Mouse (Mus musculus): ENCODE data around the gene Rpl38.

Rpl38 gene

DNA sequence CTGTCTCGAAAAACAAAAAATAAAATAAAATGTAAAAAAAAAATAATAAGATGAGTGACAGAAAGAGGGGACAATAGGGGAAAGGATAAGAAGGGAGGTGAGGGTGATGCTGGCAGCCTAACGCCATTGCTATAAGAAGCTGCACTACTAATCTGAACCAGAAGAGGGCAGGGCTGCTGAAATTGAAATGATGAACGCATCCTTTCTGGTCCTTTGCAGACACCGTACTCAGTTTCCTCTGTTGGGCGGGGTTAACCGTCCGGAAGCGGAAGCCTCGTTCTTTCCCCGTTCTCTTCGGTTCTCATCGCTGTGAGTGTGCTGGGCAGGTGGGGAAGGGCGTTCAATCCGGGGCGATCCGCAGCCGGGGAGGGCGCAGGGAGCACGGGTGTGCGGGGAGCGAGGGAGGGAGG, at the start of gene Rpl38:
TSS of gene Rpl38 (plus strand) at position 224 of the 410 bp plus-strand sequence.
- DNase-seq, result peak; percentile 80 to 90

GRCm38 (mm10) chr11:114618697-114619417, 49.5 kb upstream of the Rpl38 start:
- no peak for DNase-seq

GRCm38 (mm10) chr11:114626071-114626690, 42.1 kb upstream of the Rpl38 start:
- DNase-seq, result no peak

GRCm38 (mm10) chr11:114627036-114627435, 41.3 kb upstream of the Rpl38 start:
- no peak for DNase-seq

- no peak for DNase-seq
Observed at GRCm38 (mm10) chr11:114628032-114628431, 40.3 kb upstream of the Rpl38 start.

- no peak for DNase-seq
Observed at GRCm38 (mm10) chr11:114630044-114630443, 38.3 kb upstream of the Rpl38 start.

DNA sequence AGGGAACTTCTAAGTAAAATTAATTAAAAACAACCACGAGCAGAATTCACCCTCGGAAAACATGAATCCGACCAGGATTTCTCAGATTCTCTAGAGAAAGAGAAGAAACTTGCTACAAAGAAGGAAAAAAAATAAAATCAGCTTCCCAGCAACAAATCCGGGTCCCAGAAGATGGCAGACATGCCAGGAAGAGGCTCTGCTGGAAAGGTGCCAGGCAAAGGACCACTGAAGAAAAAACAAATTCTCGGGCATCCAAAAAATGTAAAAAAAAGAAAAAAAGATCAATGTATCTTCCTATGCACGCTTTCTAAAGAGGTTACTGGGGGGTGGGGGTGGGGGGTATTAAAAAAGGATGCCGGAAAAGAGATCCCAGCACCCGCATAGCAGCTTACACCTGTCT, 36.1 kb upstream of the Rpl38 start:
- DNase-seq, result no peak

- peak; percentile 34 to 73 for DNase-seq
Observed at GRCm38 (mm10) chr11:114636292-114636691, 32.0 kb upstream of the Rpl38 start.

- no peak for DNase-seq
Observed at GRCm38 (mm10) chr11:114636727-114637505, 31.4 kb upstream of the Rpl38 start.

DNA sequence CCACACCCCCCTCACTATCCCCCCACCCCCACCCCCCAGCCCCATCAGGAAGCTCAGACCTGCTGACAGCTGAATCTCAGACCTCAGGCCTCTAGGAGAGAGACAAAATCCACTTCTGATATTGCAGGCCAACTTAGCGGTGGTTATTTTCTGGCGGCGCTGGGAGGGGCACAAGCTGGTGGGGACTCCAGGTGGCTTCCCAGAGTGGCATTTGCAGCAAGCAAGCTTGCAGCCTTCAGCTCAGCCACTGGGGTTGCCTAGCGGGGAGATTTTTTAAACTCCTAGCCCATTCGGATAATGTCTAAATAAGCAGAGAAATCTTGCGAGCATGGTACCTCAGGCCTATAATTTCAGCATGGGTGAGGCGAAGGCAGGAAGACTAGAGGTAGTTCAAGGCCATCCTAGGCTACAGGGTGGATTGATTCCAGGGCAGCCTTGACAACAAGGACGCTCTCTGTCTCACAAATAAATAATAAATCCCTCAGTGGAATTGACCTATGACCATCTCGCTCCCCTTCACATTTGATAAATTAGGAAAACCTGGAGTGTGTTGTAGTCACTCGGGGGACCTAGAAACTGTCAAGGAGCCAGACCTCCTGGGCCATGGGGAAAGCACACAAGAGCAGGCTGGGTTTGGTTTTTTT, 29.6 kb upstream of the Rpl38 start:
- no peak for DNase-seq

- no peak for DNase-seq
Observed at GRCm38 (mm10) chr11:114639681-114640103, 28.6 kb upstream of the Rpl38 start.

DNA sequence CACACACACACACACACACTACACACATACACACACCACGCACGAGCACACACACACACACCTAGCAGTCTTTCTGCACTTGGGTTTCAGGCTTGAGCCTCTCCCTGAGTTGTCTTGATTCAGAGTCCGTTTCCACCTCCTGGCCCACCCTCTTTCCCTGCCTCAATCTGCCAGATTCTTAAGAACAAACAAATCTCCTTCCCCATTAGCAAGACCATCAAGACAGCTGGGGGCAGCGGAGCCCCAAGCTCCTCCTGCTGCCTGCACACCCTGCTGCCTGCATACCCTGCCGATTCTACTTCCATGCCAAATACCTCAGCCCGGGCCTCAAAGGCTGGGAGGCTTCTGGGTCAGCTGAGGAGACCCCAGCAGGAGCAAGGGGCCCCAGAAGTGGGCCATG, 27.7 kb upstream of the Rpl38 start:
- DNase-seq, result no peak

DNA sequence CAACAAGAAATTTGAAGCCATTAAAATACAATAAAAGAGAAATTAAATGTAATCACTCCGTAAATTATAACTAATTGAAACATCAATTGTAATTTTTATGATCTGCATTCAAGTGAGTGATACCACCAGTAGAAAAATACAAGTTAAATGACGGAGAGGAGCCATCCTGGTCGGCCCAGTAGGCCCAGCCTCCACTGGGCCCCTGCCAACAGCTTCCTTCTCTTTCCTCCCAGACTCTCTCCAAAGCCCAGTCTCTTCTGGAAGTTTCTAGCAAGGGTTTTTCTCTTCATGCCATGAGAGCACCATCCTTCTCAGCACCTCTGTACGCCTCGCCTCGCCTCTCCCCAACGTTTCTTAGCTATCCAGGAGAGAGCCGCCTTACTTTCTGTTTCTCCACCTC, 27.2 kb upstream of the Rpl38 start:
- DNase-seq, result no peak

- DNase-seq, result no peak
Observed at GRCm38 (mm10) chr11:114642184-114642583, 26.1 kb upstream of the Rpl38 start.

GRCm38 (mm10) chr11:114642926-114643325, 25.4 kb upstream of the Rpl38 start:
- no peak for DNase-seq

- DNase-seq, result no peak
Observed at GRCm38 (mm10) chr11:114644122-114644521, 24.2 kb upstream of the Rpl38 start.

- DNase-seq, result no peak
Observed at GRCm38 (mm10) chr11:114649510-114649909, 18.8 kb upstream of the Rpl38 start.

- no peak for DNase-seq
Observed at GRCm38 (mm10) chr11:114652531-114652930, 15.8 kb upstream of the Rpl38 start.

- no peak for DNase-seq
Observed at GRCm38 (mm10) chr11:114653664-114654063, 14.7 kb upstream of the Rpl38 start.

DNA sequence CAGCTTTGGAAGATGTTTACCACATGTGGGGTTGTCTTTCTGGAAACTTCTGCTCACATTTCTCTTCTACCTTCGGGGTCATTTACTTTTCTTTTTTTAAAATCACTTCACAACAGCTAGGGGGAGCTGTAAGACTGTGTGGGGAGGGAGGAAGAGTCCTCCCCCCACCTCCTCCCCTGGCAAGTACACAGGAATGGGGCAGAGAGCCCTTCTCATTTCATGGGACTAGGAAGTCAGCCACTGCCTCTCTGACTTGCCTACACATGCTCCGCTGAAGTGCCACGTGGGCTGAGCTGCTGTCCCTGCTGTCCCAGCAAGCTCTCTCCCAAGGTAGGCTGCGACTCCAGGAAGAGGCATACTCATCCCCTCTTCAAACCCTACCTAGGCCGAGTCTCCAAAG, 13.8 kb upstream of the Rpl38 start:
- DNase-seq, result peak in 1 of 2 experiments; percentile 8

GRCm38 (mm10) chr11:114655350-114656008, 12.8 kb upstream of the Rpl38 start:
- DNase-seq, result no peak

DNA sequence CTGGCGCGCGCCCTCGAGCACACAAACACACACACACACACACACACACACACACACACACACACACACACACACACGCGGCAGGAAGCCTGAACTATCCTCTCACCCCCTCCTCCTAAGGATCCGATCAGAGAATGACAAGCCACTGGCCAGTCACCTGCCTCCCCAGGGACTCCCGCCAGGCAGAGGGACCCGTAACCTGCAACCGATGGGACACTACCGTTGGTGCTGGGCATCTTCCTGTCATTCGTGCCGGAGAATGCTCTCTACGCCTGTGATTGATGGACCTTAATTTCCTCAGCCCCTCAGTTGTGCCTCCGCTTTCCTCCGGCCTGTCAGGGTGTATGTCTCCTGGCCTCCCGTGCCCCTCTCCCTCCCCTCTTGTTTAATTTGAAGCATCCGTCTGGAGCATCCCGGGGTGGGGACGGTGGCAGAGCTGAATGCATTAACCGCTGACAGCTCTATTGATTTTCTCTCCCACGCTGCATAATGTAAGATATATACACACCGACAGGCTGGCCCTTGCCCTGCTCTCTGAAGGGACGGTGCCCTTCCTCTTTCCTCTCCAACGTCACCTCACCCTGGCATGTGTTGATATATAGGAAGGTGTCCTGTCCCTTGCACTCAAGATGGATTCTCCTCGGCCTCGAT, 11.2 kb upstream of the Rpl38 start:
- DNase-seq, result no peak
